In the genomic region with DNA sequence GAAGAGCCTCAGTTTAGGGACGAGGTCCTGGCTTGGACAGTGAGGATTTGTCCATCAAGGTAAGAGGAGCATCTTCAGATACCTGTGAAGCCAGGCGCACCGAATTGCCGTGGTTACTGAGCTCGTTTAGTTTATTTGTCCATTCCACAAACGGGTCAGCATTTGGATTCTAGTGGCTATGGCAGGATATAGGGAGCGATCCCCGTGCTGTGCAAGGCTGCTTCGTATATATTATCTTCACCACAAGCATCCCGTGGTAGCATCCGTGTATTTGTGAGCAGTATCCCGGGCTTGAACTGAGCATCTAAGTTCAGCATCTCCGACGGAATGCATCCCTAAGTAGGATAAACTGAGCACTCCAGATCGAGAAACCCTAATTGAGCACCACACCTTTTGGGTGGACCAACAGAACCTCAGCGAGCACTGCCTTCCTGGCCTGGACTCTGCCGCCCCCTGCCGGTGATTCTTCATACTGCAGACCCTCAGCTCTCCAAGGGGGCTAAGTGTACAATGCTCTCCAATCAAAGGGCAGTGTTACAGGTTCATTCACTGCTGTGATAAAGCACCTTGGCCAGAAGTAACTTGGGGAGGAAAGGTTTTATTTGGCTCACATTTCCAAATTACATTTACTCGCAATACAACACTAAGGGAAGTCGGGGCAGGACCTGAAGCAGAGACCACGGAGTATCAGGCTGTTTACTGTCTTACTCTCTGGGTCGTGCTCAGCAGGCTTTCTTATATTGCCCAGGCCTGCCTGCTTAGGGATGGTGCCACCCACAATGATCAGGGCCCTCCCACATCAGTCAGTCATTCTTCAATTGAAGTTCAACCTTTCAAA, we compare ENCODE assay signal across 9 mouse cellular contexts.
DNase-seq lines count a peak whose midpoint lies in the region; ATAC-seq and TF ChIP-seq lines count a peak whose summit lies in the region.
"Had no signal": no experiment of that assay in that cellular context is flagged by ENCODE, and none has a peak within 500 bp of the region (broad histone marks: within the 10 kb centered on the region; RNA-seq: fewer than 3 reads in every experiment).

No protein-coding gene starts in this region.

- peak; percentile 74 for TF ChIP-seq RAD21 in MEL (IDR thresholded peaks at IDR 0.05; ENCODE audit: low read depth, low read length)

- TF ChIP-seq EP300 in MEL (IDR thresholded peaks at IDR 0.05; ENCODE audit: low read depth in 1 of 2, low read length in 2 of 2), result no peak

- H3K4me3 ChIP-seq in MEL (ENCODE audit: control insufficient read depth in 1 of 2, insufficient read depth in 1 of 2, low read depth in 2 of 2, low read length in 2 of 2), result no peak overlapping the region
- no peak overlapping the region for H3K4me3 ChIP-seq in forebrain, embryonic 15.5 days
- H3K4me3 ChIP-seq: heart, embryonic 15.5 days had no signal

- WGBS in forebrain, embryonic 15.5 days, result 55% methylated on average over 22 of the region's 22 CpGs

- TF ChIP-seq CTCF in MEL (IDR thresholded peaks at IDR 0.05 in 2 of 3, conservative IDR thresholded peaks at IDR 0.05 in 1 of 3; ENCODE audit: control insufficient read depth in 1 of 3, insufficient read depth in 1 of 3, low read depth in 2 of 3, low read length in 3 of 3, poor library complexity in 1 of 3, severe bottlenecking in 1 of 3), result peak; percentile 78 to 94 (median 86)

- H3K27me3 ChIP-seq in MEL (ENCODE audit: control insufficient read depth in 1 of 2, insufficient read depth in 2 of 2, low read length in 2 of 2), result no peaks in the 10 kb centered on the region
- H3K27me3 ChIP-seq in forebrain, embryonic 15.5 days, result no peaks in the 10 kb centered on the region
- H3K27me3 ChIP-seq: heart, embryonic 15.5 days had no signal

- ATAC-seq in forebrain, embryonic 15.5 days (replicated peaks), result peak; percentile 81
- peak; percentile 75; a peak in 3 of 4 replicates for ATAC-seq in hematopoietic stem cell, adult 5-6 weeks (replicated peaks in 1 of 2; ENCODE audit: insufficient read depth in 1 of 2, low FRiP score in 2 of 2, low TSS enrichment in 1 of 2, low read depth in 1 of 2, poor library complexity in 2 of 2, severe bottlenecking in 2 of 2)

- H3K4me2 ChIP-seq in forebrain, embryonic 15.5 days (replicated peaks), result no peak overlapping the region
- H3K4me2 ChIP-seq: heart, embryonic 15.5 days had no signal

- H3K79me2 ChIP-seq in MEL (ENCODE audit: control insufficient read depth, insufficient read depth, low read length, poor library complexity), result no peaks in the 10 kb centered on the region

- no peaks in the 10 kb centered on the region for H3K4me1 ChIP-seq in MEL (ENCODE audit: control insufficient read depth in 1 of 2, insufficient read depth in 2 of 2, low read length in 2 of 2)
- no peaks in the 10 kb centered on the region for H3K4me1 ChIP-seq in forebrain, embryonic 15.5 days

- no peak overlapping the region for H3K9ac ChIP-seq in MEL (ENCODE audit: control insufficient read depth, low read depth, low read length, poor library complexity, severe bottlenecking)
- H3K9ac ChIP-seq in forebrain, embryonic 15.5 days (replicated peaks), result no peak overlapping the region
- H3K9ac ChIP-seq: heart, embryonic 15.5 days had no signal

- no peak overlapping the region for H3K27ac ChIP-seq in MEL (ENCODE audit: control insufficient read depth, low read depth, low read length)
- H3K27ac ChIP-seq in forebrain, embryonic 15.5 days (replicated peaks), result no peak overlapping the region
- H3K27ac ChIP-seq: heart, embryonic 15.5 days had no signal

- TF ChIP-seq POLR2A in MEL (IDR thresholded peaks at IDR 0.05; ENCODE audit: control insufficient read depth in 1 of 2, insufficient read depth in 1 of 2, low read depth in 1 of 2, low read length in 2 of 2, poor library complexity in 1 of 2), result no peak

- peak; percentile 33 for DNase-seq in MEL (ENCODE audit: low read depth, low spot score)
- peak; percentile 79 for DNase-seq in cerebellum, adult 11 months
- peak; percentile 78 for DNase-seq in layer of hippocampus, adult 11-12 months (ENCODE audit: low spot score)
- DNase-seq in lung, postnatal 10 days, result peak; percentile 71
- DNase-seq in ovary, postnatal 36 days (ENCODE audit: low spot score), result peak; percentile 76
- DNase-seq in thymus, postnatal 10 days (ENCODE audit: low spot score in 2 of 2), result peak; percentile 48 to 85

- H3K36me3 ChIP-seq in MEL (ENCODE audit: control insufficient read depth in 1 of 2, insufficient read depth in 2 of 2, low read length in 2 of 2), result no peaks in the 10 kb centered on the region
- H3K36me3 ChIP-seq in forebrain, embryonic 15.5 days, result no peaks in the 10 kb centered on the region
- H3K36me3 ChIP-seq: heart, embryonic 15.5 days had no signal

- H3K9me3 ChIP-seq in MEL (replicated peaks; ENCODE audit: insufficient read depth, low read length), result no peaks in the 10 kb centered on the region
- no peaks in the 10 kb centered on the region for H3K9me3 ChIP-seq in forebrain, embryonic 15.5 days
- H3K9me3 ChIP-seq: heart, embryonic 15.5 days had no signal

TF ChIP-seq in MEL, 35 proteins besides CTCF, POLR2A, EP300 and RAD21:
- TF ChIP-seq MYC (IDR thresholded peaks at IDR 0.05; ENCODE audit: low read depth, low read length) (no peak), USF1 (IDR thresholded peaks at IDR 0.05; ENCODE audit: low read depth, low read length) (no peak), GATA1 (IDR thresholded peaks at IDR 0.05; ENCODE audit: low read depth, low read length) (no peak), SMC3 (IDR thresholded peaks at IDR 0.05; ENCODE audit: low read depth, low read length) (peak; percentile 81), GABPA (IDR thresholded peaks at IDR 0.05; ENCODE audit: low read depth, low read length) (no peak), ZC3H11A (IDR thresholded peaks at IDR 0.05; ENCODE audit: low read depth, low read length) (peak; percentile 71), MAX (IDR thresholded peaks at IDR 0.05; ENCODE audit: low read length) (no peak)
